Mouse (Mus musculus): ENCODE measurements around the gene Rbm39.
A peak's percentile ranks its signal among the peaks of the same experiment; 100 is the strongest.
"Not testable (repeated sequence)": the region's sequence is repeated elsewhere in the genome, so short reads cannot be mapped to it uniquely, and the experiment has no call there.

Gene Rbm39

DNA sequence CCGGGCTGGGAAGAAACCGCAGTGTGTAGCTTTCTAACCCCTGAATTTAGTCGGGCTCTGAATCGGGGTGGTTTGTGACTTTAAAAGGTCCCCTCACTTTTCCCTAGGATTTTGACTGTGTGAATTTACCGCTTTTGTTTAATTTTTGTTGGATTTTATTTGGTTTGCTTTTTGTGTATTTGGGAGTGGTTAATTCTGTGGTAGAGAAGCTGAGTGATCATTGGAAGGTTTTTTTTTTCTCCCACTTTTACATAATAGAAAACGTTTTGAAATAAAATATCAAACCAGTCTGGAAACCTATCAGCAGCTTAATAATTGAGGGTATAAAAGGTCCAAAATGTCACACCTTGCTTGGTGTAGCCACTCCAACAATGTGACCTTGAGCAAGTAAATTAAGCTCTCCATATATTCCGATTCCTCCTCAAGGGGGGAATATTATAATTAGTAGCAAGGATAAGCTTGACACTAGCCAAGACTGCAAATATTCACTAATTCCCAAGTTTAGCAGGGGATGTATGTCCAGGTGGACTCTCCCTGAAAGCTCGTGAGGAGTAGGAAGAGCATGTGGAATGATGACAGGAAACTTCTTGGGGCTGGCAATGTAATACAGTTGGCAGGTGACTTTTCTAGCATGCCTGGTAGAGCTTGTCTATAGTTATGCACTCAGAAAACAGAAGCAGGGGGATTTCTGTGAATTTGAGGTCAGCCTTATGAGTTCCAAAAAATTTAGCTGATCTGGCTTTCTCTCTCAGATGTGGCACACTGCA lies 969 bp upstream of the Rbm39 start:
- peak in 1 of 2 experiments; percentile 24 for DNase-seq (ENCODE audit: low spot score in 2 of 2)

DNA sequence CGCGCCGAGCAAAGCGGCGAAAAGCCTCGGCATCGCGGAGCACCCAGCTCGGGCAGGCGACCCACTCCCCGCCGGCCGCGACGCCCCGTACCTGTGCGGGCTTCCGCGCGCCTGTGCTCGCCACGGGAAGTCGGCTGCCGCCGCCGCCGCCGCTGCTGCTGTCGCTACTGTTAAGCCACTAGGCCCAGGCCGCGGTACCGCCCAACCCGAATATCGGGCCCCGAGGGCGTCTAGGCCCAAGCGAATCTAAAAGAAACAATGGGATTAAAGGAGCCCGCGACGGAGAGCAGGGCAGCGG lies 293 bp downstream of the Rbm39 start:
- no peak for DNase-seq (ENCODE audit: low spot score in 2 of 2)

DNA sequence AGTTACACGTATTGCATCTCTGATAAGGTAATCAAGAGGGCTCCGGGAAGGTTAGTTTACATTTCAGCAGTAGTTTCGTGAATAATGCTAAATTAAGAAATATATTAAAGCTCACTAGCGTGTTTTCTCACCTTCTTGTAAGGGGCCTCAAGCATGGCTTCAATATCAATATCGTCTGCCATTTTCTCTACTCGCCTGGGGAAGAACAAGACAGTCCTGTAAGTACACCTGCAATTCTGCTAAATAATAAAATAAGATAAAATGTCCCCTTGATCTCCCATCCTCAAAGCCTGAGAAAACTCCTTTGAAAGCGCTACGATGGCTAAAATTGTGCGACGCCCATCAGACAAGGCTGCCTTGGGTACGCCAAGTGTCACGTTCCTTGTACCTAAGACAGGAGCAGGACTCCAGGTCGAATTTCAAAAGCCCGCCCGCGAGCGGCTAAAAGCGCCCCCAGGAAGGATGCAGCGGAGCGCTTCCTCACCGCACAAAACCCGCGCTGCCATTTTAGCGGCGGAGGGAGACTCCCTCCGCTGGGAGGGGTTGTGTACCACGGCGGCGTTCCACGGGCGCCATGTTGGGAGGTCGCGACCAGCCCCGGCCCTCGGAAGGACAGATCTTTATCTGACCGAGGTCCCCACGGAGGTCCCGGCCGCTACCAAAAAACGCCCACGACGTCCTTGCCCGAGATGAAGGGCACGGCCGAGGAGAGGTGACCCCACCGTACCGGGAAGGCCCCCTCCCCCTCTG lies 817 bp downstream of the Rbm39 start:
- peak; percentile 68 to 77 for DNase-seq (ENCODE audit: low spot score in 2 of 2)

DNA sequence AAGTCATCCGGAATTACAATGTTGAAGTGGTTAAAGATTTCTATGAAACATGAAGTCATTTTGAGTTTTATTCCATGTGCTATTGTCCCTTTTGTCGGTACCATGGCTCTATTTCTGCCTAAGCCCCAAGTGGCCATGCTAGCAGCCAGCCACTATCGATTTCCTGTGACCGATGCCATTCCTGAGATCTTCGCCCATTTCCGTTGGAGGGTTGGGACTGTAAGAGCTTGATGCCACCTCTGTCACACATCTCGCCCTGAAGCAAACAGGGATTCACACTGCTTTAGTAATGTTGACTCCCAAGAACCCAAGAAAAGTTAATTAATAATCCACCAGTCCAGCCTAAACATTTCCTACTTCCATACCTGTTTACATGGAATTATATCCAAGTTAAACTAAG lies 2.4 kb downstream of the Rbm39 start:
- DNase-seq (ENCODE audit: low spot score in 2 of 2) = no peak

DNA sequence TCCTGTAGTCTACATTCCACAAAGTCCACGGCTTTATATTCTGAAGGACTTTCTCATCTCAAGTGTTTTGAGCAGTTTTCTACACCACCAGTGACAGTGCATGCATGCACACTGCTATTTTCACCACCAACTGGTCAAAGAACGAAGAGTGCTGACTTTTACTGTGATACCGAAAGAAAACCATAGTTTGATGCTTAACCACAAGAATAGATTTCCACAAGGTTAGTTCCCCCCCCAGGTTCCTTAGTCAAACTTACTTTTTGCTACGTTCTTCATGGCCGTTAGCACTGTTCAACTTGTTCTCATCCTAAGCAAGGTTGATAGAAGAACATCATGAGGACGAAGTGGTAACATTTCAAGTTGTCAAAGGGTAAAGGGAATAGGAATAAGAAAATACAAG lies 3.0 kb downstream of the Rbm39 start:
- no peak for DNase-seq (ENCODE audit: low spot score in 2 of 2)

DNA sequence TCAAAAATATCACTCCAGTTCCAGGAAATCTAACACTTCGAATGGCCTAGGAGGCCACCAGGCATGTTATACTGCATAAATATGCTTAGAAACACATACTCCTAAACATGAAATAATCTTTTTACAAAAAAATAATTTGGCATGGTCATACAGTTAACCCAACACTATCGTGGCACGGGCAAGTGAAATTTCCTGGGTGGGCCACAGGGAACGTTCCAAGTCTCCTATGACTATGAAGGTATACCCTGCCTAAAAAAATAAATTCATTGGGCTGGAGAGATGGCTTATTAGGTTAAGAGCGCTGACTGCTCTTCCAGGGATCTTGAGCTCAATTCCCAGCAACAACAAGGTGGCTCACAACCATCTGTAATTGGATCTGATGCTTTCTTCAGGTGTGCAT lies 13.5 kb downstream of the Rbm39 start:
- DNase-seq (ENCODE audit: low spot score in 2 of 2) = no peak

DNA sequence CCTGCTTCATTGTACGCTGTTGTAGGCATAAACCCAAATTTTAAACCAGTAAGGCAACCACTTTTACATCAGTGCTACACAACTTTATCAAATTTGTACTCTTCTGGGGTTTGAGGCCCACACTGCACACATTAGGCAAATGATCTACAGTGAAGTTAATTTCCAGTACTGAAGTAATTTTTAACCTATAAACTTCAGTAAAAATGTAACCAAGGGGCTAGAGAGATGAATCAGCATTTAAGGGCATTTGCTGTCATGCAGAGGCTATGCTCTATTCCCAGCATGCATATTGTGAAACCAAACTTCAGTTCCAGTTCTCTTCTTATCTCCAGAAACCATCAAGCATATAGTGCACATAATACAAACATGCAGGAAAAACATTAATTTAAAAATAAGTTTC lies 14.6 kb downstream of the Rbm39 start:
- DNase-seq (ENCODE audit: low spot score in 2 of 2) = no peak

DNA sequence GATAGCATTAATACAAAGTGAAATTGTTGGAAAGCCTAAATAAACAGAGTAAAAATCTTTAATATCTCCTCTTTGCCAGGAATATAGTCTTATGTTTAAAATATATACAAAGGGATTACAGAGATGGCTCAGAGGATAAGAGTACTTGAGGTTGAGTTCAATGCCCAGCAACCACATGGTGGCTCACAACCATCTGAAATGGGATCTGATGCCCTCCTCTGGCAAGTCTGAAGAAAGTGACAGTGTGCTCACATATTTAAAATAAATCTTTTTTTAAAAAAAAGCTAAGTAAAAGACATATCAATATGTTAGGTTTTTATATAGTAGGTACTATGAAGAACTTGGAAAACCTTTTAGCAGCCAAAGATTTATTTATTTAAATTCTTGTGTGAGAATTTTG lies 28.5 kb downstream of the Rbm39 start:
- no peak for DNase-seq (ENCODE audit: low spot score in 2 of 2)

DNA sequence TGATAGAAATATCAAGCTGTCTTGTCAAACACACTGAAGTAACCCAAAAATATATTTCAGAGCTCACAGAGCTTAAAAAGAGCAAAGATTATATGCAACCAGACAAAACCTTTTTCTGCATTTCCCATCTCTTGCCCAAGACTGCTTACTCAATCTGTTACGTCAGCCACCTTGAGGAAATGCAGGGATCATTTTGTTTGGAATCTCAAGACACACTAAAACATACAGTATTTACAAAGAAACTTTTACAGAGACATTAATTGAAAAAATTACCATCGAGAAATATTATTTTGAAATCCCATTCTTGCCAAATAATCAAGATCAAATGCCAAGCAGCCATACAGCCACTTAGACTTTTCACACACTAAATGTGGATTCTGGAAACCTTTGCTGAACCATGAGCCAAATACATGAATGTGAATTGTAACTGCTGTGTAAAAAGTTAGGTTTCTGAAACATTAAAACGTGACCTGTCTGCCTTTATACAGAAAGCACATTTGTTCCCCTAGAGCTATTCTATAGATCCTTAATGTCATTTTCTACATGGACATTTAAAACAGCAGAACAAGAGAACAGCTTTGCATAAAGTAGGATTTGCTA lies 32.6 kb downstream of the Rbm39 start:
- DNase-seq (ENCODE audit: low spot score in 2 of 2) = no peak

DNA sequence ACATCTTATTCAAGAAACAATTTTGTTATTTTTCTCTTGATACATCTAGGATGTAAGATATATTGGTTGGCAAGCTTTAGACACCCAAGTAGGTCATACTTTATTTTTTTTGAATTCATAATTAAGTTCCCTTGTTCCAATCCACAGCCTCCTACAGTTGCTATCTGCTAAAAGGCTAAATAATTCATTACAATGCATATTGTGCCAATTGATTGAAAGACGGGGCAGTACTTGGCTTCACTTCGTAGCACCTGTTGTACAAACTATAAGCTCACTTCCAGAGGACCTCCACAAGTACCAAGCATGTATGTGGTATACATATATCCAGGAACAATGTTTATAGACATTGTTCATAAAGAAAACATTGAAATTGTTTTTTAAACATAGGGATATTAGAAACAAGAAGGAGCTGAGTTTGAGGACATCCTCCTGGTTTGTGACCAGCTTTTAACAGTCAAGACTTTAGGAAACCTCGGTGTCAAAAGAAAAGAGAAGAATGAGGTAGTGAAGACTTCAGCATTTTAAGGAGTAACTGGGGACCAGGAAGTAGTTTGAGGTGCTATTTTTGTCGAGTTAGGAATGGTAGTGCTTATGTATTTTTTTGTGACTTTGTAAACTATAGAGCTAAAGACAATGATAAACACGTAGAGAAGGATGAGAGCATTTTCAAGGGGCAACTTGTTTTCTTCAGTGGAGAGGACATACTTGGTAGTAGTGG lies 33.6 kb downstream of the Rbm39 start:
- no peak for DNase-seq (ENCODE audit: low spot score in 2 of 2)

DNA sequence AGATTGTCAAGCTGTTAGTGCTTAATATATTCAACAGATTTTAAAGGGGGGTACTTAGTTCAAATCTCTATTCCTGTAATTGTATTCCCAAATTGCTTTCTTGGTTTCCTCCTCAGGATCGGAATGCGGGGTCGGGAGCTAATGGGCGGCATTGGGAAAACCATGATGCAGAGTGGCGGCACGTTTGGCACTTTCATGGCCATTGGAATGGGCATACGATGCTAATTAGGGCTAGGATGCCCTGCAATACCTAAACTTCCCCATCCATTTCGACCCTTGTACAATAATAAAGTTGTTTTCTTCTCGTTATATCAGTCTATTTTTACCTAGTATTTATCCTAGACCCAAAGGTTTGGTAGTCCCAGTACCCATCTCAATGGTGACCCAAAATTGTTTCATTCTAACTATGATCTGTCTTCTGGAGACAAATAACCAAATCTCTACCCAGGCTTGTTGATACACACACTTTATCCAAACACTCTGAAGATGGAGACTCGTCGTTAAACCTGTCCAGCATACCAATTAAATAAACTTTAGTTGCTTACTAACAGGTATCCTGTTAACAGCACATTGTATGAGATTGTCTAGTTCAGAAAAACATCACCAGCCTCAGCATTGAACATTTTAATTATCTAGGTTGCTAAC lies 34.4 kb downstream of the Rbm39 start:
- DNase-seq (ENCODE audit: low spot score in 2 of 2) = no peak

DNA sequence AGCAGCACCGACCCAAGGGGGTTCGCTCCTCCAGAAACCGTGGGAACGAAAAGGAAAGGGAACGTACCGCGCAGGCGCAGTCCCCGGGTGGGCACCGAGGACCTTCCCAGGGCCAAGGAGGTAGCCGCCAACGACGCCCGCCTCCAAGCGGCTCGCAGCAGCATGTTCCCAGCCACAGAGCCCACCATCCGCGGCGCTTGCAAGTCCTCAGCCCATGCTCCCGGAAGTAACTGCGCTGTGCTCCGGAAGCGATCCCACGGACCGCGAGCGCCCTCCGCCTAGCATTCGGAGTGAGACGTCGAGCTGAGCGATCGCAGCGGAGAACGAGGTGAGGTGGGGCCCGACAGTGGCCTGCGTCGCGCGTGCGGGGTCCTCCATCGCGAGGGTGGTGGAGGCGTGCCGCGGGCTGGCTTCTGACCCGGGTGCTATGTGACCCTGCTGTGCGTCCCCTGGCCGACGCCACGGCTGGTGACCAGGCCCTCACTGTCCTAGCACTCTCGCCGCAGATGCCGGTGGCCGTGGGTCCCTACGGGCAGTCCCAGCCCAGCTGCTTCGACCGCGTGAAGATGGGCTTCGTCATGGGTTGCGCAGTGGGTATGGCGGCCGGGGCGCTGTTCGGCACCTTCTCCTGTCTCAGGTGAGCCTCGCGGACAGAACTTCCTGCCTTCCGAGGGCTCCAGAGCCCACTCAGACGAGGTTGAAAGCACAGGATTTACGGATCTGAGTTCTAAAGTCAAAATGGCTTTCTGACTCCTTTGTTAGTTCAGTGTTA lies 35.9 kb downstream of the Rbm39 start, which contains the start of the genes Romo1 and Nfs1:
Gene Romo1, plus strand, starts transcription at position 87 of the 772 bp plus-strand sequence.
Gene Nfs1, minus strand, starts transcription at position 234 of the 772 bp plus-strand sequence.
- peak; percentile 85 to 89 for DNase-seq (ENCODE audit: low spot score in 2 of 2)

DNA sequence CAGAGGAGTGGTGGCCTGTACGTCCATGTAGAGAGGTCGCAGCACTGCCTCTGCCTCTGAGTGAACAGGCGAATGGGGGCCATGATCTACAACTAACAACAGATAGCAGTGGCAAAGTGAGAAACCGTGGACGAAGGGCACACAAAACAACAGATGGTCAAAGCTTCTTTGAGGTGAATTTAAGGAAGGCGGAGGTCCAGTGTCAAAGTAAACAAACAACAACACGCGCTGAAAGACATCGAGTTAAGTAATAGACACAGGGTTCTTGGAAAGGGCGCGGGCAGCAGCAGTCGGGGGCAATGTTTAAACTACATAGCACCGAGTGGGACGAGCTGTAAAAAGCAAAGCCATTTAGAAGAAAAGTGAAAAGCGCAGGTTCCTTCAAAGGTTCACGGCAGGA lies 36.7 kb downstream of the Rbm39 start:
- DNase-seq (ENCODE audit: low spot score in 2 of 2) = no peak

DNA sequence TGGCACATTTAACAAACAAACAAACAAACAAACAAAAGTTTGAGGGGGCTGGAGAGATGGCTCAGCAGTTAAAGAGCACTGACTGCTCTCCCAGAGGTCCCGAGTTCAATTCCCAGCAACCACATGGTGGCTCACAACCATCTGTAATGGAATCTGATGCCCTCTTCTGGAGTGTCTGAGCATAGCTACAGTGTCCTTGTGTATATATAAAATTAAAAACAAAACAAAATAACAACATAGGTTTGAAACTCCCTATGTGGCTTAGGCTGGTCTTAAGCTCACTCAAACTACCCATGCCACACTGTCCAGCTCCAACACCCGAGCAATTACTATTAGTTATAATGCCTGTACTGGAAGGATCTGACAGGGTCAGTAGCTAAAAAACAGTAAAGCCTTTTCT lies 37.2 kb downstream of the Rbm39 start:
- no peak for DNase-seq (ENCODE audit: low spot score in 2 of 2)

DNA sequence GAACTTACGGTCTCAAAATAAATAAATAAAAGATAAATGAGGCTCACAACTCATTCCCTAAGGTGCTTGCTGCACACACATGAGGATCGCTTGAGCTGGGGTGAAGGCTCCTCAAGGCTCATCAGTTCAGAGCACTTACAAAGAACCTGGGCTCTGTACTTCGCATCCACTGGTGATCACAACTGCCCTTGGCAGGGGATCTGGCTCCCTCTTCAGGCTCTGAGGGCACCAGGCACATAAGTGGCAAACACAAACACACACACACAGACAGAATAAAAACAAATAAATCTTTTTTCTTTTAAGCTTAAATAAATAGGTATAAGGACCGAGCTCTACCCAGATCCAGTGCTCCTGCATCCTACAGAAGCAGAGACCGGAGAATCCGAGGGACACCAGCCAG lies 44.3 kb downstream of the Rbm39 start:
- no peak for DNase-seq (ENCODE audit: low spot score in 2 of 2)

DNA sequence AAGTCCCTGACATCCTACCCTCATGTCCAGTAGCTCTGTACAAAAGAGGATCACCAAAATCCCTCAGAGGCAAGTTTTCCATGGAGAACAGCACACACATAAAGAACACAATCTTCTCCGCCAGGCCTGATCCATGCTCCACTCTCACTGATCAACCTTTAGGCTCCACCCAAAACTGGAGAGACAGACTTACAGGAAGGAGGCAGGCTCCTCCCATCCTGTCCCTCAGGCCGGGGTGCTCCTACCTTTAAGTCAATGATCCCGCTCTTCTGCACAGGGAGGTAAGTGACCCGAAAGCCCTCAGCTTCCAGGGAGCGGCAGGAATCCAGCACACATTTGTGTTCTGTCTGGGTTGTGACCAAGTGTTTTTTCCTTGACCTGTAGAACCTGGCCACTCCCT lies 45.9 kb downstream of the Rbm39 start:
- DNase-seq (ENCODE audit: low spot score in 2 of 2) = no peak

DNA sequence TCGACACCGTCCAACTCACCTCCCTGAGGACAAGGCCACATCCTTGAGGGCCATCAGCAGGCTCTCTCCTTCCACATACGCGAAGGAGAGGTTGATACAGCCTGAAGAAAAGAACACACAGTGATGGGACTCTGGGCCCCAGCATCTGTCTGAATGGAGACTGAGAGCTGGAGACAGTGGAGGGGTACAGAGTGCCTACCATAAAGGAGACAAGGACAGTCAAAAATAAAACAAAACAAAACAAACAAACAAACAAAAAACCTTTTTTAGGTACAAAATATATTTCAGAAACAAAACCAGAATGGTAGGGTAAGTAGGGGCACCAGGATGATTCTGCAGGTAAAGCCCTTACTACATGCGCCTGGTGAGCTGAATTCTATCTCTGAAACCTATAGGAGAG lies 53.0 kb downstream of the Rbm39 start, which contains the start of gene Gm28036:
Gene Gm28036, minus strand, starts transcription at position 101 of the 400 bp plus-strand sequence.
- no peak for DNase-seq (ENCODE audit: low spot score in 2 of 2)

DNA sequence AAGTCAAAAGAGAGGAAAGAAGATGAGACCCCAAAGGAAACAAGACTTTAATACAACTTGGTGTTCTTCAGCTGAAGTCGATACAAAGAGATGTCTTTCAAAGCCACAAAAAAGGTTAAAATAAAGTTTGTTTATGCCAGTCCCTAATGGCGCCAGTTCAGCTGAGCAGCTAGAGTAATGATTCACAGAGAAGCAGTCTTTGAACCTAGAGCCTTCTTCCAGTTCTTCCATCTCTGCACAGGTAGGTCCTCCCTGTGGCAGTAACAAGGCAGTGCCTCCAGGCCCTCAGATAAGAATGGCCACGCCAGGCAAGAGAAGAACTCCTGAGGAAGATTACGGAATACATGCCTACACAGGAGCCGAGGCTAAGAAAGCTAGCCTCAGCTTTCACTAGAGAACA lies 56.3 kb downstream of the Rbm39 start:
- DNase-seq (ENCODE audit: low spot score in 2 of 2) = no peak

DNA sequence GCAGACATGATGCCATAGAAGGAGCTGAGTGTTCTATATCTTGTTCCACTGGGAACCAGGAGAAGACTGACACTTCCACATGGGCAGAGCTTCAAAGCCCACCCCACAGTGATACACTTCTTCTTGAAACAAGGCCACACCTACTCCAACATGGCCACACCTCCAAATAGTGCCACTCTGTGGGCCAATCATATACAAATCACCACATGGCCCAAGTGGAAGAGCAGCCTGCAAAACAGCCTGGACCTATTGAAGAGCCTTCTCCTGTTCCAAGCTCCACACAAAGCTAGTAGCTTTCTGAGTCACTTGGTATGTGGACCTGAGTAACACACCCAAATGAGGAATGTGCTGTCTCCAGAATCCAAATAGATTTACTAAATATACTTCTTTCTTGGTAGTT lies 60.5 kb downstream of the Rbm39 start:
- no peak for DNase-seq (ENCODE audit: low spot score in 2 of 2)

DNA sequence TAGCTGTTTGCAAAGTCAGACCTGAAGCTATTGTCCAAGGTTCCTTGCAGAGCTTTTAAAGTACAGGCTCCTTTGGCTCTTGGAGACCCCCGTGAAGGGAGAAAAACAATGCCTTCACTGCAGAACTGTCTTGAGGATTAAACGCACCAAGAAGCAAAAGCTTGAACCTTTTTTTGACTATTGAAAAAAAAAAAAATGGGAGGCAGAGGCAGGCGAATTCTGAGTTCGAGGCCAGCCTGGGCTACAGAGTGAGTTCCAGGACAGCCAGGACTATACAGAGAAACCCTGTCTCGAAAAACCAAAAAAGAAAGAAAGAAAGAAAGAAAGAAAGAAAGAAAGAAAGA lies 68.0 kb downstream of the Rbm39 start:
- DNase-seq (ENCODE audit: low spot score in 2 of 2) = not testable (repeated sequence)
